Mouse (Mus musculus) small intestine, adult 2 months (tissue): ENCODE measurements around the gene Edem2. TPM values are rescaled to one million over a fixed set of nuclear protein-coding genes. Genes with fewer than 3 reads are reported as not detected.

Experiments used
- H3K27ac ChIP-seq: fragments of 200-500 bp; 2 replicates; pipeline ENCODE4 v1.5.1; 2012; ENCODE audit warnings: low read depth, low read length, control low read depth, inconsistent platforms; ENCODE audit not compliant: insufficient read depth
- H3K27me3 ChIP-seq: fragments of 200-500 bp; 2 replicates; pipeline ENCODE4 v1.6.1; 2012; ENCODE audit warnings: mild to moderate bottlenecking, moderate library complexity, low read length, inconsistent platforms; ENCODE audit not compliant: control insufficient read depth, insufficient read depth
- H3K36me3 ChIP-seq: fragments of 200-500 bp; 2 replicates; pipeline ENCODE4 v1.6.1; 2012; ENCODE audit warnings: mild to moderate bottlenecking, low read length, control low read depth, inconsistent platforms; ENCODE audit not compliant: control insufficient read depth, insufficient read depth
- H3K4me1 ChIP-seq: fragments of 200-500 bp; 2 replicates; pipeline ENCODE4 v1.6.1; 2012; ENCODE audit warnings: low read length, inconsistent platforms, mixed read lengths; ENCODE audit not compliant: control insufficient read depth, insufficient read depth, insufficient read length
- H3K4me3 ChIP-seq: fragments of 200-500 bp; 2 replicates; pipeline ENCODE4 v1.5.1; 2012; ENCODE audit warnings: low read depth, mild to moderate bottlenecking, control low read depth, inconsistent platforms, low read length, moderate library complexity
- CTCF ChIP-seq: fragments of 200-500 bp; IDR thresholded peaks from 2 replicates; pipeline ENCODE4 v1.5.1; 2012; ENCODE audit warnings: low read depth, mild to moderate bottlenecking, control low read depth, inconsistent platforms, low read length, moderate library complexity, mixed read lengths; ENCODE audit not compliant: insufficient replicate concordance, insufficient read length; ENCODE audit errors: extremely low read depth
- POLR2A ChIP-seq: fragments of 200-500 bp; IDR thresholded peaks from 2 replicates; pipeline ENCODE4 v1.6.1; 2012; ENCODE audit warnings: low read depth, mild to moderate bottlenecking, control low read depth, inconsistent platforms, low read length, moderate library complexity
- WGBS: fragments of 180-500 bp; shearing (Covaris S2); methylation state at CpG from one replicate; pipeline ENCODE4 v1.1.7; 2018; 5-methylcytosine and 5-hydroxymethylcytosine counted together
- polyA plus RNA-seq: library from polyadenylated mRNA; depleted of rRNA; stranded (reverse); fragments of >200 nt; gene quantifications from 2 replicates; pipeline ENCODE4 v1.2.3, GENCODE M21; 2012

The Edem2 gene
- polyA plus RNA-seq, 1 experiment, result 96.4 TPM

DNA sequence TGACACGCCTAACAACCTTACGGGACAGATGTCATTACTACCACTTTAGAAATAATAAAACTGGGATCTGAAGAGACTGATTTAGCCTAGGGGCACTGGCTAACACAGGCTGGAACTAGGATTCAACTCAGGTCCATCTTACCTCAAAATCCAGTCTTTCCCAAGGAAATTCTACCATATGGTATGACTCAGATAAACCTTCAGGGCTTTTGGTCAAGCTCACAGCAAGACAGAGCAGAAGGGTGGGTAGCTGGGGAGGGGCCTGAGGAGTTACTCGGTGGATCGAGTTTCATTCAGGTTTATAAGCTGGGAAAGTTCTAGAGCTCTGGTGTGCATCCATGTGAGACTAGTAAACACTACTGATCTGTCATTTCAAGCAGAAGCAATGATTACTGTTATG lies 40.1 kb downstream of the Edem2 start:
- H3K27me3 ChIP-seq, result no peaks in the 10 kb centered on the region
- no peaks in the 10 kb centered on the region; the same call in 1 of the 2 replicates for H3K4me1 ChIP-seq
- H3K4me3 ChIP-seq, result no peak overlapping the region
- no peak overlapping the region for H3K27ac ChIP-seq
- WGBS, result 68% methylated on average over 4 of the region's 4 CpGs
- TF ChIP-seq CTCF (no peak), POLR2A (no peak)
- peaks cover 3% of the 10 kb centered on the region; the same call in 1 of the 2 replicates for H3K36me3 ChIP-seq

DNA sequence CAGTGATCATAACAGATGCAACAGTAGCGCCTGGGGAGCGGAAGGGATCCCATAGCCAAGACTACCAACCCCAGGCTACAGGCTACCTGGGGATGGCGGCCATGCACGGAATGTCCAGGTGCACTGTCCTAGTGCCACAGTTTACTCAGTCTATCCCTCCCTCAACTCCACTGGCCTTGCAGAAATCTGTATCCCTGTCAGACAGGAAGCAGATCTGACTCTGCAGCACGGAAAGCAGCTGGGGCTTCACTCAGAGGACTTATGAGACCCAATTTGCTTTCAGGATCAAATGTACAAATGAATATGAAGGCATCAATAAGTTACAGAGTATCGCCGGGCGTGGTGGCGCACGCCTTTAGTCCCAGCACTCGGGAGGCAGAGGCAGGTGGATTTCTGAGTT lies 41.5 kb downstream of the Edem2 start:
- 90% methylated on average over 11 of the region's 11 CpGs for WGBS

DNA sequence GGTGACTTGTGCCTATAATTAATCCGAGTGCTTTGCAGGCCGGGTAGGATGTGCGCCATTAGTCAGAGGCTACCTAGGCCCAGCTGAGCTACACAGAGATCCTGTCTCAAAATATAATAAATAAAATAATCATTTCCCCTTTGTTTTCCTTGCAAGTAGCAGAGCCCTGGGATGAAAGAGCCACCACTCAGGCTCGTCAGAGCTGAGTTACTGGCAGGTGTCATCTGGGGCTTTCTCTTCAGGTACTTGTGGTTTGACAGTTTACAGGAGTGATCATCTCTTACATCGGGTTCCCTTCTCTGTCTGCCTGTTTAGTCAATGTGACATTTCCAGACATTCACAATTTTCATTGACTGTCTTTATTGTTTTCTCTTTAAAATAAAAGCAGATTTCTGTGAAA lies 42.7 kb downstream of the Edem2 start:
- 83% methylated on average over 5 of the region's 5 CpGs for whole genome bisulfite sequencing
- Histone ChIP-seq H3K36me3 (peaks cover 3% of the 10 kb centered on the region; the same call in 1 of the 2 replicates), H3K27me3 (no peaks in the 10 kb centered on the region), H3K4me3 (no peak overlapping the region), H3K27ac (no peak overlapping the region), H3K4me1 (peaks cover 2% of the 10 kb centered on the region; the same call in 1 of the 2 replicates)
- no peak for TF ChIP-seq POLR2A

More for the DNA sequence above, 41.5 kb downstream of the Edem2 start:
- no peaks in the 10 kb centered on the region; the same call in 1 of the 2 replicates for H3K4me1 ChIP-seq
- no peak overlapping the region for H3K27ac ChIP-seq
- H3K27me3 ChIP-seq, result no peaks in the 10 kb centered on the region
- peaks cover 3% of the 10 kb centered on the region; the same call in 1 of the 2 replicates for H3K36me3 ChIP-seq
- no peak for TF ChIP-seq CTCF
- no peak for TF ChIP-seq POLR2A
- no peak overlapping the region for H3K4me3 ChIP-seq

DNA sequence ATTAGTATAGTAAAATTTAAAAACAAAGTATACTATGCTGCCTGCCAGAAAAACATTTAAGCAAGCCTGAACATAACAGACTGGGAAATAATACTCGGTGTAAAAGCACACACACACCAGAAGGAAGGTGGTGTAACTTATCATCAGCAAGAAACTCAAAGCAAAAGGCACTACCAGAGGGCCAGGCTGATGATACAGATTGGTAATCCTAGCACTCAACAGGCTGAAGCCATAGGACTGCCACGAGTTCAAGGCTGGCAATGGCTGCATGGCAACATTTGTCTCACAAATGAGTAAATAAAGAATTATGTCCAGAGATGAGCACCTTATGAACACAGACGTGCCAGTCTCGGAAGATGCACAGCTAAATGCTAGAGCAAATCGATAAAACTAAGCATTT lies 45.5 kb downstream of the Edem2 start:
- WGBS, result 91% methylated on average over 5 of the region's 5 CpGs
- no peak for TF ChIP-seq POLR2A
- TF ChIP-seq CTCF, result no peak

DNA sequence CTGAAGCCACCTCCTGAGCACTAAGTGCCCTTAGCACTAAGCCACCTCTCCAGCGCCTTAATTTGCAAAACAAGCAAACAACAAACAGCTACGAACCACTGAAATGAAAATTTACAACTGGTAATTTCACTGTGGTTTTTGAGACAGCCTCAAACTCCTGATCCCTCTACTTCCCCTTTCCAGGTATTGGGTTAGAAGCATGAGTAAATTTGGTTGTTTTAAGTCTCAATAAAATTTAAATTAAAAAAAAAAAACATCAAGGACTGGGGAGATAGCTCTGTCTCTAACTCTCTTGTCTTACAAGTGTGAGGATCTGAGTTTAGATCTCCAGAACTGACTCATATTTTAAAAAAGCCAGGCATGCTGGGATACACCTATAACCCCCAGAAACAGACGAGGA lies 46.1 kb downstream of the Edem2 start:
- Histone ChIP-seq H3K4me1 (peaks cover 5% of the 10 kb centered on the region; the same call in 1 of the 2 replicates), H3K27me3 (no peaks in the 10 kb centered on the region), H3K4me3 (no peak overlapping the region), H3K27ac (no peak overlapping the region), H3K36me3 (peaks cover 3% of the 10 kb centered on the region; the same call in 1 of the 2 replicates)
- TF ChIP-seq POLR2A, result no peak
- TF ChIP-seq CTCF, result no peak
- 69% methylated on average over 3 of the region's 3 CpGs for WGBS

More for the DNA sequence above, 45.5 kb downstream of the Edem2 start:
- H3K4me1 ChIP-seq, result peaks cover 5% of the 10 kb centered on the region; the same call in 1 of the 2 replicates
- H3K27me3 ChIP-seq, result no peaks in the 10 kb centered on the region
- no peak overlapping the region for H3K27ac ChIP-seq
- H3K36me3 ChIP-seq, result peaks cover 3% of the 10 kb centered on the region; the same call in 1 of the 2 replicates
- H3K4me3 ChIP-seq, result no peak overlapping the region

DNA sequence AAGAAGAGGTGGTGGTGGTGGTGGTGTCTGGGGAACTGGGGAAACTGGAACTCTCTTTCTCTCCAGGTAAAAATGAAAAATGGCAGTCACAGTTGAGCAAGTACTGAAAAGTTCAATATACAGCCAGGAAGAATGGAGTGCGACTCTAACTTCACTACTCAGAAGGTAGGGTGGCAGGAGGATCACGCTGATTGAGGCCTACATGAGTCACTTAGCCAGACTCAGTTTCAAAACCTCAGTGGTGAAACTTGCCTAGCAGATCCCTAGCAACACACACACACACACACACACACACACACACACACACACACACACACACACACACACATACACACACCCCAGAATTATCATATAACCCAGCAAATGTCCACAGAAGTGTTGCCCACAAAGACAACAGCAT lies 47.4 kb downstream of the Edem2 start:
- TF ChIP-seq POLR2A, result no peak
- no peak for TF ChIP-seq CTCF
- H3K36me3 ChIP-seq, result 0 out of 2 replicates have a peak, but pooled peaks cover 2% of the 10 kb centered on the region
- peaks cover 5% of the 10 kb centered on the region; the same call in 1 of the 2 replicates for H3K4me1 ChIP-seq
- no peak overlapping the region for H3K27ac ChIP-seq
- H3K27me3 ChIP-seq, result no peaks in the 10 kb centered on the region
- WGBS, result 76% methylated on average over 2 of the region's 2 CpGs
- no peak overlapping the region for H3K4me3 ChIP-seq

DNA sequence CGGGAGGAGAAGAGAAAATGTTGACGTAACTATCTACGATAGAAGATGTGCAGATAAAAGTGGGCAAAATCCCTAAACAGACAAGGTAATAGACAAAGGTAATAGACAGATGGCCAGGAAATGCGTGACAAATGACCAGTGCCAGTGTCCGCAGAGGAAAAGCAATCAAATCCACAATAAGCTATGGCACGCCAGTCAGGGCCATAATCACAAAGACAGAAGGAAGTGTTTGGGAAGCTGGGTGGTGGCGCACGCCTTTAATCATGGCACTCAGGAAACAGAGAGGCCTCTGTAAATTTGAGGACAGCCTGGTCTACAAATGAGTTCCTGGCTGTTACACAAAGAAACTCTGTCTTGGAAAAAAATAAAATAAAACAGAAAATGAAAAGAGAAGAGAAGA lies 48.1 kb downstream of the Edem2 start:
- 75% methylated on average over 8 of the region's 8 CpGs for WGBS
- Histone ChIP-seq H3K4me1 (peaks cover 5% of the 10 kb centered on the region; the same call in 1 of the 2 replicates), H3K27ac (no peak overlapping the region), H3K4me3 (no peak overlapping the region), H3K27me3 (no peaks in the 10 kb centered on the region), H3K36me3 (0 out of 2 replicates have a peak, but pooled peaks cover 2% of the 10 kb centered on the region)
- TF ChIP-seq POLR2A (no peak), CTCF (no peak)
